Mouse (Mus musculus): ENCODE measurements around the gene Trim47.

- no peak for TF ChIP-seq CTCF (IDR thresholded peaks at IDR 0.05; ENCODE audit: borderline replicate concordance, extremely low read depth, insufficient read depth, insufficient read length)
- TF ChIP-seq POLR2A (IDR thresholded peaks at IDR 0.05; ENCODE audit: borderline replicate concordance, extremely low read depth, insufficient read depth, insufficient read length, poor library complexity, severe bottlenecking), result no peak
Measured at GRCm38 (mm10) chr11:116058868-116059690, 67.9 kb downstream of the Trim47 start.
